Mouse (Mus musculus): Measurements from ENCODE around the gene Atxn7l2. TPM values are rescaled to one million over a fixed set of nuclear protein-coding genes. Genes with fewer than 3 reads are reported as not detected.

Atxn7l2 gene
- polyA plus RNA-seq, 2 experiments = 1.7 to 2.2 TPM

DNA sequence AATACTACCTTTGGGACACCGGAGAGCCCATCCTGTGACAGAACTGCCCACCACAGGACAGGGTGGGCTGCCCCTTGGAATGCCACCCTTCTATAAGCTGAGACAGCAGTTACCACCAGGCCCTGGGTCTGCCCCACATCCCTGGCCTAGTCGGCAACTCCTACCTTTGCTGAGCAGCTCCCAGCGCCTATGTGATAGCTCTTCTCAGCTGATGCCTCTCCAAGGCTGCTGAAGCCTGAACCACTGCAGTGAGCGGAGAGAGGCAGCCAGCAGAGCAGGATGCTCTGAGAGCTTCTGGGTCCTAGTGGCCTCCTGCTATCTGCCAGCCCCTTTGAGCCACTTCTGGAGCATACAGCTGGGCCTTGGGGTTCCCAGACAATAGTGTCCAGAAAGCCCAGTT lies 56.1 kb downstream of the Atxn7l2 start, which contains the start of gene Gpr61:
Gene Gpr61 (minus strand): TSS at position 227 of the 400 bp plus-strand sequence.
- DNase-seq (ENCODE audit: low read depth in 3 of 3, low spot score in 3 of 3) = no peak
- 40% methylated on average over 4 of the region's 4 CpGs for WGBS (ENCODE audit: insufficient replicate concordance)
- H3K4me2 ChIP-seq (ENCODE audit: low read depth) = no peak within 1 kb of the TSS
- no peak within 1 kb of the TSS for H3K9ac ChIP-seq (replicated peaks)
- ATAC-seq (ENCODE audit: insufficient read depth) = no peak
- TF ChIP-seq EP300 (IDR thresholded peaks at IDR 0.05; ENCODE audit: low read depth) (no peak), CTCF (IDR thresholded peaks at IDR 0.05; ENCODE audit: low read depth) (no peak)
- H3K9me3 ChIP-seq (ENCODE audit: control insufficient read depth, low read length) = no peaks in the 10 kb centered on the region
- H3K4me3 ChIP-seq (ENCODE audit: insufficient read depth in 1 of 2, low read depth in 2 of 2, low read length in 2 of 2) = no peak within 1 kb of the TSS
- H3K27me3 ChIP-seq (ENCODE audit: control insufficient read depth, insufficient read depth, low read length) = no peaks in the 10 kb centered on the region
- no peaks in the 10 kb centered on the region for H3K4me1 ChIP-seq (replicated peaks; ENCODE audit: control insufficient read depth in 2 of 2, insufficient read depth in 2 of 2, low read length in 1 of 2)
- H3K27ac ChIP-seq = no peak within 1 kb of the TSS
- H3K36me3 ChIP-seq (replicated peaks; ENCODE audit: control insufficient read depth, insufficient read depth, low read depth) = no peaks in the 10 kb centered on the region

DNA sequence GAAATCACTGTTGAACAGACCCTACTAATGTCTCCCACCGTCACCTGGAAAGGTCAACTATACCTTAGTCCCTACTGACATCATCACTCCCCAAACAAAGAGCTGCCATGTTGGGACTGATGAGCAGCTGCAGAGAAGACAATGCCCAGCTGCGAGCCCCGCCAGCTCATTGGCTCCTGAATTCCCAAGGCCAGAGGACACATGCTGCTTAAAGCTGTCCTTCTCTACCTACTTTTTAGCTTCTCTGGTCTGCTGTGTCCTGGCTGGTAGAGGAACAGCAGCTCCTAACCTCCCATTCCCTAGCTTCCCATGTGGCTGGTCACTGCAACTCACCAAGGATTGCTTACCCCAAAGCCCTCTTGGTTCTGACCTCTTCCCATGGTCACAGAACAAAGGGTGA lies 58.4 kb downstream of the Atxn7l2 start:
- 82% methylated on average over 3 of the region's 3 CpGs for WGBS (ENCODE audit: insufficient replicate concordance)
- no peaks in the 10 kb centered on the region for H3K36me3 ChIP-seq (replicated peaks; ENCODE audit: control insufficient read depth, insufficient read depth, low read depth)
- H3K9ac ChIP-seq (replicated peaks) = no peak overlapping the region
- ATAC-seq (ENCODE audit: insufficient read depth) (no peak), DNase-seq (ENCODE audit: low read depth in 3 of 3, low spot score in 3 of 3) (no peak)
- no peak overlapping the region for H3K4me2 ChIP-seq (ENCODE audit: low read depth)
- no peaks in the 10 kb centered on the region for H3K27me3 ChIP-seq (ENCODE audit: control insufficient read depth, insufficient read depth, low read length)
- H3K27ac ChIP-seq = no peak overlapping the region
- TF ChIP-seq EP300 (IDR thresholded peaks at IDR 0.05; ENCODE audit: low read depth) (no peak), CTCF (IDR thresholded peaks at IDR 0.05; ENCODE audit: low read depth) (no peak)
- H3K4me3 ChIP-seq (ENCODE audit: insufficient read depth in 1 of 2, low read depth in 2 of 2, low read length in 2 of 2) = no peak overlapping the region
- H3K4me1 ChIP-seq (replicated peaks; ENCODE audit: control insufficient read depth in 2 of 2, insufficient read depth in 2 of 2, low read length in 1 of 2) = peaks cover 4% of the 10 kb centered on the region in 2 experiments; a peak in 3 of 4 replicates
- H3K9me3 ChIP-seq (ENCODE audit: control insufficient read depth, low read length) = no peaks in the 10 kb centered on the region

Other genes with a start within 250 kb of the Atxn7l2 start
- 4.1 and 4.6 TPM in 2 replicates for gene Gstm3, start 241.7 kb downstream of the Atxn7l2 start, polyA plus RNA-seq (2012; rRNA removed)
- 11.3 and 11.7 TPM in 2 replicates for gene Gstm3, start 241.7 kb downstream of the Atxn7l2 start, polyA plus RNA-seq (2014; fragmentation: Nextera tagmentation; extraction: Ambion mirVana)
- gene Gstm2, start 224.5 kb downstream of the Atxn7l2 start, polyA plus RNA-seq (2012; rRNA removed) = 3.4 and 3.9 TPM in 2 replicates
- gene Gstm2, start 224.5 kb downstream of the Atxn7l2 start, polyA plus RNA-seq (2014; fragmentation: Nextera tagmentation; extraction: Ambion mirVana) = 4.4 and 4.8 TPM in 2 replicates
- gene Gstm1, start 193.0 kb downstream of the Atxn7l2 start, polyA plus RNA-seq (2012; rRNA removed) = 124 and 152 TPM in 2 replicates
- gene Gstm1, start 193.0 kb downstream of the Atxn7l2 start, polyA plus RNA-seq (2014; fragmentation: Nextera tagmentation; extraction: Ambion mirVana) = 275 and 312 TPM in 2 replicates
- gene Gstm4, start 166.0 kb downstream of the Atxn7l2 start, polyA plus RNA-seq (2012; rRNA removed) = 11.7 and 11.9 TPM in 2 replicates
- gene Gstm4, start 166.0 kb downstream of the Atxn7l2 start, polyA plus RNA-seq (2014; fragmentation: Nextera tagmentation; extraction: Ambion mirVana) = 17.3 and 17.7 TPM in 2 replicates
- gene Ampd2, start 124.3 kb downstream of the Atxn7l2 start, polyA plus RNA-seq (2012; rRNA removed) = 40.9 and 49.6 TPM in 2 replicates
- 34.3 and 37.8 TPM in 2 replicates for gene Ampd2, start 124.3 kb downstream of the Atxn7l2 start, polyA plus RNA-seq (2014; fragmentation: Nextera tagmentation; extraction: Ambion mirVana)
- 0.60 and 1.4 TPM in 2 replicates for gene Gnat2, start 118.1 kb downstream of the Atxn7l2 start, polyA plus RNA-seq (2012; rRNA removed)
- gene Gnat2, start 118.1 kb downstream of the Atxn7l2 start, polyA plus RNA-seq (2014; fragmentation: Nextera tagmentation; extraction: Ambion mirVana) = 1.8 and 2.5 TPM in 2 replicates
- 18.4 and 28.7 TPM in 2 replicates for gene Gnai3, start 64.8 kb downstream of the Atxn7l2 start, polyA plus RNA-seq (2012; rRNA removed)
- gene Gnai3, start 64.8 kb downstream of the Atxn7l2 start, polyA plus RNA-seq (2014; fragmentation: Nextera tagmentation; extraction: Ambion mirVana) = 57.4 and 58.0 TPM in 2 replicates
- gene Gpr61, start 56.1 kb downstream of the Atxn7l2 start, polyA plus RNA-seq (2012; rRNA removed) = not detected in 2 replicates
- 0.04 TPM in 1 of 2 replicates, not detected in the other for gene Gpr61, start 56.1 kb downstream of the Atxn7l2 start, polyA plus RNA-seq (2014; fragmentation: Nextera tagmentation; extraction: Ambion mirVana)
- gene Amigo1, start 24.6 kb downstream of the Atxn7l2 start, polyA plus RNA-seq (2012; rRNA removed) = 0.45 and 0.60 TPM in 2 replicates
- gene Amigo1, start 24.6 kb downstream of the Atxn7l2 start, polyA plus RNA-seq (2014; fragmentation: Nextera tagmentation; extraction: Ambion mirVana) = 0.49 and 0.56 TPM in 2 replicates
- gene Cyb561d1, start 9.7 kb downstream of the Atxn7l2 start, polyA plus RNA-seq (2012; rRNA removed) = 1.4 and 1.5 TPM in 2 replicates
- 1.4 and 1.6 TPM in 2 replicates for gene Cyb561d1, start 9.7 kb downstream of the Atxn7l2 start, polyA plus RNA-seq (2014; fragmentation: Nextera tagmentation; extraction: Ambion mirVana)
- 0.02 TPM in 2 replicates for gene Sypl2, start 15.7 kb upstream of the Atxn7l2 start, polyA plus RNA-seq (2012; rRNA removed)
- not detected in 2 replicates for gene Sypl2, start 15.7 kb upstream of the Atxn7l2 start, polyA plus RNA-seq (2014; fragmentation: Nextera tagmentation; extraction: Ambion mirVana)
- 70.6 and 93.8 TPM in 2 replicates for gene Psma5, start 46.0 kb upstream of the Atxn7l2 start, polyA plus RNA-seq (2012; rRNA removed)
- 192 and 201 TPM in 2 replicates for gene Psma5, start 46.0 kb upstream of the Atxn7l2 start, polyA plus RNA-seq (2014; fragmentation: Nextera tagmentation; extraction: Ambion mirVana)
- gene Sort1, start 73.1 kb upstream of the Atxn7l2 start, polyA plus RNA-seq (2012; rRNA removed) = 3.5 and 3.9 TPM in 2 replicates
- gene Sort1, start 73.1 kb upstream of the Atxn7l2 start, polyA plus RNA-seq (2014; fragmentation: Nextera tagmentation; extraction: Ambion mirVana) = 3.0 and 3.5 TPM in 2 replicates
- gene Mybphl, start 154.0 kb upstream of the Atxn7l2 start, polyA plus RNA-seq (2012; rRNA removed) = 0.17 and 0.20 TPM in 2 replicates
- 0.10 and 0.39 TPM in 2 replicates for gene Mybphl, start 154.0 kb upstream of the Atxn7l2 start, polyA plus RNA-seq (2014; fragmentation: Nextera tagmentation; extraction: Ambion mirVana)
- 18.3 and 20.3 TPM in 2 replicates for gene Psrc1, start 172.9 kb upstream of the Atxn7l2 start, polyA plus RNA-seq (2012; rRNA removed)
- 12.3 and 15.7 TPM in 2 replicates for gene Psrc1, start 172.9 kb upstream of the Atxn7l2 start, polyA plus RNA-seq (2014; fragmentation: Nextera tagmentation; extraction: Ambion mirVana)
- 0.38 and 0.64 TPM in 2 replicates for gene Celsr2, start 204.6 kb upstream of the Atxn7l2 start, polyA plus RNA-seq (2012; rRNA removed)
- 0.22 and 0.27 TPM in 2 replicates for gene Celsr2, start 204.6 kb upstream of the Atxn7l2 start, polyA plus RNA-seq (2014; fragmentation: Nextera tagmentation; extraction: Ambion mirVana)
- gene Sars, start 234.3 kb upstream of the Atxn7l2 start, polyA plus RNA-seq (2012; rRNA removed) = 23.8 and 39.9 TPM in 2 replicates
- 76.1 and 81.4 TPM in 2 replicates for gene Sars, start 234.3 kb upstream of the Atxn7l2 start, polyA plus RNA-seq (2014; fragmentation: Nextera tagmentation; extraction: Ambion mirVana)

Data from liver, embryonic 14.5 days (tissue).